Mouse (Mus musculus): ENCODE measurements around the gene Nenf.
A peak's percentile ranks its signal among the peaks of the same experiment; 100 is the strongest.

Nenf gene

GRCm38 (mm10) chr1:191318686-191319085 lies 692 bp upstream of the Nenf start:
- no peak for DNase-seq (ENCODE audit: low read depth, low spot score)

- no peak for DNase-seq (ENCODE audit: low read depth, low spot score)
Observed at GRCm38 (mm10) chr1:191316818-191317217, 1.2 kb downstream of the Nenf start.

GRCm38 (mm10) chr1:191313926-191314325 lies 4.1 kb downstream of the Nenf start:
- DNase-seq (ENCODE audit: low read depth, low spot score), result no peak

- DNase-seq (ENCODE audit: low read depth, low spot score), result no peak
Observed at GRCm38 (mm10) chr1:191313158-191313557, 4.8 kb downstream of the Nenf start.

- DNase-seq (ENCODE audit: low read depth, low spot score), result peak; percentile 91
Observed at GRCm38 (mm10) chr1:191312513-191312941, 5.5 kb downstream of the Nenf start.

- DNase-seq (ENCODE audit: low read depth, low spot score), result no peak
Observed at GRCm38 (mm10) chr1:191311296-191311898, 6.6 kb downstream of the Nenf start.

- DNase-seq (ENCODE audit: low read depth, low spot score), result peak; percentile 84
Observed at GRCm38 (mm10) chr1:191307766-191308455, 10.1 kb downstream of the Nenf start.

- DNase-seq (ENCODE audit: low read depth, low spot score), result peak; percentile 50
Observed at GRCm38 (mm10) chr1:191306316-191306715, 11.7 kb downstream of the Nenf start.

GRCm38 (mm10) chr1:191305610-191306009 lies 12.4 kb downstream of the Nenf start:
- peak; percentile 39 for DNase-seq (ENCODE audit: low read depth, low spot score)

GRCm38 (mm10) chr1:191304216-191304615 lies 13.8 kb downstream of the Nenf start:
- no peak for DNase-seq (ENCODE audit: low read depth, low spot score)

- no peak for DNase-seq (ENCODE audit: low read depth, low spot score)
Observed at GRCm38 (mm10) chr1:191303736-191304135, 14.3 kb downstream of the Nenf start.

GRCm38 (mm10) chr1:191301903-191302302 lies 16.1 kb downstream of the Nenf start:
- no peak for DNase-seq (ENCODE audit: low read depth, low spot score)

- peak; percentile 57 for DNase-seq (ENCODE audit: low read depth, low spot score)
Observed at GRCm38 (mm10) chr1:191299215-191299942, 18.6 kb downstream of the Nenf start.

GRCm38 (mm10) chr1:191298304-191298703 lies 19.7 kb downstream of the Nenf start:
- DNase-seq (ENCODE audit: low read depth, low spot score), result no peak

GRCm38 (mm10) chr1:191296445-191296844 lies 21.5 kb downstream of the Nenf start:
- DNase-seq (ENCODE audit: low read depth, low spot score), result no peak

- no peak for DNase-seq (ENCODE audit: low read depth, low spot score)
Observed at GRCm38 (mm10) chr1:191295784-191296183, 22.2 kb downstream of the Nenf start.

- DNase-seq (ENCODE audit: low read depth, low spot score), result no peak
Observed at GRCm38 (mm10) chr1:191293996-191294795, 23.8 kb downstream of the Nenf start.

- DNase-seq (ENCODE audit: low read depth, low spot score), result no peak
Observed at GRCm38 (mm10) chr1:191293051-191293450, 24.9 kb downstream of the Nenf start.

GRCm38 (mm10) chr1:191292348-191292747 lies 25.6 kb downstream of the Nenf start:
- DNase-seq (ENCODE audit: low read depth, low spot score), result no peak

GRCm38 (mm10) chr1:191288762-191289161 lies 29.2 kb downstream of the Nenf start:
- DNase-seq (ENCODE audit: low read depth, low spot score), result peak; percentile 93

GRCm38 (mm10) chr1:191284502-191284901 lies 33.5 kb downstream of the Nenf start:
- DNase-seq (ENCODE audit: low read depth, low spot score), result no peak

Measured in ZHBTc4 (cell line).